Comparison of ENCODE assay signal across 21 mouse cellular contexts in genomic region chr3:132995904-132996267, GRCm38 (mm10). TPM values are rescaled to one million over a fixed set of nuclear protein-coding genes. Genes with fewer than 3 reads are reported as not detected.
A peak's percentile ranks its signal among the peaks of the same experiment; 100 is the strongest.
DNase-seq lines count a peak whose midpoint lies in the region; ATAC-seq and TF ChIP-seq lines count a peak whose summit lies in the region.
"Had no signal": no experiment of that assay in that cellular context is flagged by ENCODE, and none has a peak within 500 bp of the region (broad histone marks: within the 10 kb centered on the region; RNA-seq: fewer than 3 reads in every experiment).

No protein-coding gene starts in this region.

- no peak overlapping the region for H3K4me2 ChIP-seq in lung, embryonic 14.5 days
- H3K4me2 ChIP-seq in lung, embryonic 15.5 days, result no peak overlapping the region
- H3K4me2 ChIP-seq in lung, embryonic 16.5 days (ENCODE audit: low read depth, low read length), result no peak overlapping the region

- no peak overlapping the region for H3K9ac ChIP-seq in lung, embryonic 14.5 days
- no peak overlapping the region for H3K9ac ChIP-seq in lung, embryonic 15.5 days
- H3K9ac ChIP-seq in lung, embryonic 16.5 days (ENCODE audit: low read length), result no peak overlapping the region

- H3K4me1 ChIP-seq in lung, embryonic 14.5 days (ENCODE audit: insufficient read depth), result no peaks in the 10 kb centered on the region
- H3K4me1 ChIP-seq in lung, embryonic 15.5 days, result peaks cover 3% of the 10 kb centered on the region; the same call in 1 of the 2 replicates
- H3K4me1 ChIP-seq in lung, embryonic 16.5 days (replicated peaks; ENCODE audit: control insufficient read depth, insufficient read depth, low read length), result 0 out of 2 replicates have a peak, but pooled peaks cover 3% of the 10 kb centered on the region

- peaks cover 15% of the 10 kb centered on the region for H3K36me3 ChIP-seq in lung, embryonic 14.5 days (ENCODE audit: insufficient read depth)
- H3K36me3 ChIP-seq in lung, embryonic 15.5 days, result 0 out of 2 replicates have a peak, but pooled peaks cover 5% of the 10 kb centered on the region
- no peaks in the 10 kb centered on the region for H3K36me3 ChIP-seq in lung, embryonic 16.5 days (ENCODE audit: control insufficient read depth, insufficient read depth, low read length)

- H3K27me3 ChIP-seq in lung, embryonic 14.5 days (ENCODE audit: insufficient read depth, low read length), result no peaks in the 10 kb centered on the region
- H3K27me3 ChIP-seq in lung, embryonic 15.5 days, result no peaks in the 10 kb centered on the region
- H3K27me3 ChIP-seq in lung, embryonic 16.5 days (ENCODE audit: control insufficient read depth, insufficient read depth, low read depth, low read length), result no peaks in the 10 kb centered on the region
- H3K27me3 ChIP-seq: CH12.LX, Patski had no signal

- WGBS in lung, embryonic 14.5 days, result 58% methylated on average over 3 of the region's 3 CpGs
- 53% methylated on average over 3 of the region's 3 CpGs for WGBS in lung, embryonic 15.5 days
- WGBS in lung, embryonic 16.5 days, result 58% methylated on average over 3 of the region's 3 CpGs

- no peaks in the 10 kb centered on the region for H3K9me3 ChIP-seq in lung, embryonic 14.5 days (ENCODE audit: low read depth, low read length)
- H3K9me3 ChIP-seq in lung, embryonic 15.5 days, result no peaks in the 10 kb centered on the region
- H3K9me3 ChIP-seq in lung, embryonic 16.5 days (ENCODE audit: control insufficient read depth, low read length), result no peaks in the 10 kb centered on the region
- H3K9me3 ChIP-seq: G1E had no signal

- no peak for DNase-seq in lung, embryonic 14.5 days
- DNase-seq in lung, postnatal 36 days, result no peak
- DNase-seq in lung, postnatal 10 days, result no peak
- no peak for DNase-seq in lung, postnatal 14 days
- DNase-seq: adrenal gland, adult 2 months; adrenal gland, adult 8-10 months; adrenal gland, postnatal 10 days; adrenal gland, postnatal 14 days; adrenal gland, postnatal 25 days; adrenal gland, postnatal 36 days; B cell, adult 2 months; cerebellum, adult 11 months; cerebellum, adult 11-12 months; cerebellum, adult 18-20 months had no signal

- ATAC-seq in lung, embryonic 14.5 days (ENCODE audit: insufficient read depth), result peak; percentile 69
- peak; percentile 62; the same call in 1 of the 2 replicates for ATAC-seq in lung, embryonic 15.5 days (ENCODE audit: borderline replicate concordance, extremely low read depth, low FRiP score, low TSS enrichment)
- peak; percentile 60; the same call in 1 of the 2 replicates for ATAC-seq in lung, embryonic 16.5 days (ENCODE audit: low read depth)
- ATAC-seq: activated CD4-positive, CD25-positive, alpha-beta regulatory T cell, adult 4 months; CD4-positive, CD25-positive, alpha-beta regulatory T cell, adult 4 months; Patski had no signal

- peak overlapping the region; percentile 76; the same call in 1 of the 2 replicates for H3K27ac ChIP-seq in lung, embryonic 14.5 days (ENCODE audit: low read depth)
- H3K27ac ChIP-seq in lung, embryonic 15.5 days, result peak overlapping the region; percentile 38
- H3K27ac ChIP-seq in lung, embryonic 16.5 days (ENCODE audit: low read length), result peak overlapping the region; percentile 66; the same call in 1 of the 2 replicates

- no peak for TF ChIP-seq CTCF in lung, embryonic 14.5 days (IDR thresholded peaks at IDR 0.05; ENCODE audit: low read depth)

- no peak overlapping the region for H3K4me3 ChIP-seq in lung, embryonic 14.5 days (ENCODE audit: low read depth, low read length)
- no peak overlapping the region for H3K4me3 ChIP-seq in lung, embryonic 15.5 days
- H3K4me3 ChIP-seq in lung, embryonic 16.5 days (ENCODE audit: low read length), result no peak overlapping the region

RNA-seq across cellular contexts. Expression of gene Npnt, which starts 45.8 kb away (rescaled TPM):
- polyA plus RNA-seq in lung, embryonic 14.5 days (2014; fragmentation: Nextera tagmentation; extraction: Ambion mirVana), result 84.5 and 91.3 TPM in 2 replicates
- 92.2 and 98.3 TPM in 2 replicates for polyA plus RNA-seq in lung, embryonic 15.5 days (2015; fragmentation: Nextera tagmentation; extraction: Ambion mirVana)
- polyA plus RNA-seq in lung, embryonic 16.5 days (2015; fragmentation: Nextera tagmentation; extraction: Ambion mirVana), result 135 and 143 TPM in 2 replicates
- polyA plus RNA-seq: G1E had no signal
